ENCODE assay signal across 33 mouse cellular contexts in the genomic region with DNA sequence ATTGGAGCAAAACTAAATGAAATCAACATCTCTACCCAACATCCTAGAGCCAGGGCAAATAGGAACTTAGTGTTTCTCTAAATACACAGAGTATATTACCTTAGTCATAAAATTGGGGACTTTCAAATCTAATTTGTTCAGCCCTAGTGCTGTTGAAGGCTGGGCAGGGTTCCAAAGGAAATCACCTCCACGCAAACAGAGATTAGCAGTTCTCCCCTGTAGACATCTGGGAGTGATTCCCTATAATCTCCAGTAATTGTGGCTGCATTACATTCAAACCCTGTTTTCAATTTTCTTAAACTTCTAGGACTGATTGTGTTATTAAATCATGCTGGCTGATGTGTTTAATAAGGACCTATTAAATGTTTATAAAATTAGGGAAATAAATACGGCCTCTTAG.
DNase-seq lines count a peak whose midpoint lies in the region; ATAC-seq and TF ChIP-seq lines count a peak whose summit lies in the region.
"Had no signal": no experiment of that assay in that cellular context is flagged by ENCODE, and none has a peak within 500 bp of the region (broad histone marks: within the 10 kb centered on the region; RNA-seq: fewer than 3 reads in every experiment).

No protein-coding gene starts in this region.

- TF ChIP-seq POLR2A in brain, embryonic 14.5 days (IDR thresholded peaks at IDR 0.05; ENCODE audit: borderline replicate concordance, extremely low read depth, insufficient read depth, insufficient read length, poor library complexity, severe bottlenecking), result no peak

- H3K27me3 ChIP-seq in embryonic facial prominence, embryonic 12.5 days, result no peaks in the 10 kb centered on the region
- H3K27me3 ChIP-seq in limb, embryonic 10.5 days (ENCODE audit: low read depth, poor library complexity, severe bottlenecking), result no peaks in the 10 kb centered on the region
- no peaks in the 10 kb centered on the region for H3K27me3 ChIP-seq in limb, embryonic 15.5 days
- H3K27me3 ChIP-seq in intestine, postnatal 0 days (replicated peaks; ENCODE audit: control insufficient read depth, insufficient read depth, low read length), result no peaks in the 10 kb centered on the region
- H3K27me3 ChIP-seq: hindbrain, embryonic 13.5 days; kidney, embryonic 15.5 days; liver, embryonic 13.5 days; megakaryocyte, embryonic 14.5 days; midbrain, embryonic 12.5 days; neural tube, embryonic 12.5 days had no signal

- H3K9ac ChIP-seq in embryonic facial prominence, embryonic 12.5 days, result no peak overlapping the region
- no peak overlapping the region for H3K9ac ChIP-seq in limb, embryonic 15.5 days
- no peak overlapping the region for H3K9ac ChIP-seq in intestine, postnatal 0 days (ENCODE audit: low read depth, low read length)
- H3K9ac ChIP-seq: hindbrain, embryonic 13.5 days; kidney, embryonic 15.5 days; liver, embryonic 13.5 days; midbrain, embryonic 12.5 days; neural tube, embryonic 12.5 days had no signal

- no peaks in the 10 kb centered on the region for H3K9me3 ChIP-seq in embryonic facial prominence, embryonic 12.5 days
- H3K9me3 ChIP-seq in limb, embryonic 10.5 days (replicated peaks), result no peaks in the 10 kb centered on the region
- H3K9me3 ChIP-seq in limb, embryonic 15.5 days, result no peaks in the 10 kb centered on the region
- H3K9me3 ChIP-seq in intestine, postnatal 0 days (ENCODE audit: control insufficient read depth), result no peaks in the 10 kb centered on the region
- H3K9me3 ChIP-seq: hindbrain, embryonic 13.5 days; kidney, embryonic 15.5 days; liver, embryonic 13.5 days; megakaryocyte, embryonic 14.5 days; midbrain, embryonic 12.5 days; neural tube, embryonic 12.5 days had no signal

- H3K36me3 ChIP-seq in embryonic facial prominence, embryonic 12.5 days, result no peaks in the 10 kb centered on the region
- H3K36me3 ChIP-seq in limb, embryonic 10.5 days, result no peaks in the 10 kb centered on the region
- H3K36me3 ChIP-seq in limb, embryonic 15.5 days, result no peaks in the 10 kb centered on the region
- H3K36me3 ChIP-seq in intestine, postnatal 0 days (ENCODE audit: control insufficient read depth, insufficient read depth), result no peaks in the 10 kb centered on the region
- H3K36me3 ChIP-seq: hindbrain, embryonic 13.5 days; kidney, embryonic 15.5 days; liver, embryonic 13.5 days; midbrain, embryonic 12.5 days; neural tube, embryonic 12.5 days had no signal

- TF ChIP-seq CTCF in brain, embryonic 14.5 days (IDR thresholded peaks at IDR 0.05; ENCODE audit: borderline replicate concordance, extremely low read depth, insufficient read depth, insufficient read length), result no peak
- no peak for TF ChIP-seq CTCF in intestine, postnatal 0 days (IDR thresholded peaks at IDR 0.05; ENCODE audit: low read depth)

- peak; percentile 67; the same call in 1 of the 2 replicates for ATAC-seq in embryonic facial prominence, embryonic 12.5 days (ENCODE audit: insufficient number of reproducible peaks, insufficient read depth, low FRiP score, low TSS enrichment)
- no peak for ATAC-seq in limb, embryonic 15.5 days (ENCODE audit: insufficient number of reproducible peaks, low FRiP score, low TSS enrichment, low read depth)
- ATAC-seq in intestine, postnatal 0 days, result no peak
- ATAC-seq: CD4-positive, CD25-positive, alpha-beta regulatory T cell, adult 4 months; forebrain, embryonic 14.5 days; inflammation-experienced regulatory T-cells, adult 6 months; lung, postnatal 0 days had no signal

- H3K27ac ChIP-seq in embryonic facial prominence, embryonic 12.5 days, result no peak overlapping the region
- peak overlapping the region; percentile 77 for H3K27ac ChIP-seq in limb, embryonic 10.5 days
- H3K27ac ChIP-seq in limb, embryonic 15.5 days, result peak overlapping the region; percentile 47; the same call in 1 of the 2 replicates
- no peak overlapping the region for H3K27ac ChIP-seq in intestine, postnatal 0 days (ENCODE audit: low read depth, low read length)
- H3K27ac ChIP-seq: hindbrain, embryonic 13.5 days; kidney, embryonic 15.5 days; layer of hippocampus, adult 2 months; liver, embryonic 13.5 days; midbrain, embryonic 12.5 days; neural tube, embryonic 12.5 days had no signal

- no peak overlapping the region for H3K4me2 ChIP-seq in embryonic facial prominence, embryonic 12.5 days (replicated peaks)
- H3K4me2 ChIP-seq in limb, embryonic 15.5 days, result no peak overlapping the region
- H3K4me2 ChIP-seq in intestine, postnatal 0 days (replicated peaks; ENCODE audit: low read depth), result no peak overlapping the region
- H3K4me2 ChIP-seq: heart, embryonic 11.5 days; hindbrain, embryonic 13.5 days; kidney, embryonic 15.5 days; liver, embryonic 13.5 days; midbrain, embryonic 12.5 days; neural tube, embryonic 12.5 days had no signal

- DNase-seq in brain, embryonic 14.5 days (ENCODE audit: low read depth), result peak; percentile 9
- DNase-seq in limb, embryonic 10.5 days (ENCODE audit: low spot score), result no peak
- DNase-seq in layer of hippocampus, postnatal 25 days (ENCODE audit: extremely low spot score in 1 of 2, low spot score in 1 of 2), result no peak
- no peak for DNase-seq in kidney, postnatal 10 days
- DNase-seq: adrenal gland, postnatal 36 days; cerebellum, adult 9-10 months; gastrocnemius, postnatal 25 days; heart, adult 18-20 months; heart, postnatal 36 days; kidney, adult 18-20 months; kidney, postnatal 36 days; left cerebral cortex, postnatal 4 days; liver, embryonic 13.5 days; lung, adult 18-20 months; lung, postnatal 4 days; right cerebral cortex, adult 18-20 months; spleen, adult 18-20 months; thymus, postnatal 4 days had no signal

- H3K4me1 ChIP-seq in embryonic facial prominence, embryonic 12.5 days, result peaks cover 30% of the 10 kb centered on the region
- H3K4me1 ChIP-seq in limb, embryonic 10.5 days, result peaks cover 46% of the 10 kb centered on the region
- H3K4me1 ChIP-seq in limb, embryonic 15.5 days, result peaks cover 28% of the 10 kb centered on the region
- no peaks in the 10 kb centered on the region for H3K4me1 ChIP-seq in intestine, postnatal 0 days (replicated peaks; ENCODE audit: control insufficient read depth, insufficient read depth, low read length)
- H3K4me1 ChIP-seq: hindbrain, embryonic 13.5 days; kidney, embryonic 15.5 days; liver, embryonic 13.5 days; megakaryocyte, embryonic 14.5 days; midbrain, embryonic 12.5 days; neural tube, embryonic 12.5 days had no signal

- H3K4me3 ChIP-seq in embryonic facial prominence, embryonic 12.5 days, result no peak overlapping the region
- H3K4me3 ChIP-seq in limb, embryonic 10.5 days, result no peak overlapping the region
- H3K4me3 ChIP-seq in limb, embryonic 15.5 days, result no peak overlapping the region
- no peak overlapping the region for H3K4me3 ChIP-seq in intestine, postnatal 0 days (ENCODE audit: low read depth, low read length)
- H3K4me3 ChIP-seq: hindbrain, embryonic 13.5 days; kidney, embryonic 15.5 days; layer of hippocampus, adult 2 months; liver, embryonic 13.5 days; megakaryocyte, embryonic 14.5 days; midbrain, embryonic 12.5 days; myocyte; neural tube, embryonic 12.5 days had no signal

- 21% methylated on average over 2 of the region's 2 CpGs for WGBS in embryonic facial prominence, embryonic 12.5 days
- 27% methylated on average over 2 of the region's 2 CpGs for WGBS in limb, embryonic 10.5 days
- WGBS in limb, embryonic 15.5 days, result 25% methylated on average over 2 of the region's 2 CpGs
- 62% methylated on average over 2 of the region's 2 CpGs for WGBS in intestine, postnatal 0 days

Comparison
In these comparisons a context has a peak if more than half of its experiments do, and no peak if none do; other contexts are left out.
1. H3K27ac ChIP-seq: peak in limb, embryonic 10.5 days (single experiment) and limb, embryonic 15.5 days (single experiment); none in embryonic facial prominence, embryonic 12.5 days (single experiment) and intestine, postnatal 0 days (single experiment).